Mouse (Mus musculus) 3T3-L1 (cell line): Measurements from ENCODE around the gene Tpm3-rs7.
"Not testable (repeated sequence)": the region's sequence is repeated elsewhere in the genome, so short reads cannot be mapped to it uniquely, and the experiment has no call there.

Experiments used
- DNase-seq: peaks from one replicate; pipeline ENCODE4 v3.0.0-alpha.2; 2015; ENCODE audit warnings: low read depth, low spot score

Tpm3-rs7 gene

GRCm38 (mm10) chr14:113314499-113314898 lies at the start of gene Tpm3-rs7:
Gene Tpm3-rs7, plus strand, starts transcription at chr14:113314608.
- DNase-seq, result not testable (repeated sequence)

GRCm38 (mm10) chr14:113317023-113317422 lies 2.6 kb downstream of the Tpm3-rs7 start:
- DNase-seq, result no peak

- DNase-seq, result no peak
Measured at GRCm38 (mm10) chr14:113363361-113363760, 49.0 kb downstream of the Tpm3-rs7 start.
